Mouse (Mus musculus) liver, embryonic 14.5 days (tissue): Measurements from ENCODE around the gene Dhrs3. TPM values are rescaled to one million over a fixed set of nuclear protein-coding genes. Genes with fewer than 3 reads are reported as not detected.

Source experiments
- ATAC-seq: fragments of 200-750 bp; cut with Nextera tagmentation; 2 replicates; pipeline ENCODE4 v1.8.0; 2017; ENCODE audit warnings: moderate number of reproducible peaks, mild to moderate bottlenecking, moderate library complexity; ENCODE audit not compliant: insufficient read depth
- DNase-seq, 3 experiments: peaks; one replicate each; pipeline ENCODE4 v3.0.0-alpha.2; 2012 to 2013; ENCODE audit warnings: low read depth in 3 of 3, low spot score in 3 of 3
- H3K27ac ChIP-seq: fragments of 300-500 bp; sonication (generic); 2 replicates; pipeline ENCODE4 v1.5.1; 2014; ENCODE audit warnings: moderate library complexity, mild to moderate bottlenecking, control low read depth, inconsistent platforms
- H3K27me3 ChIP-seq: fragments of 300-500 bp; sonication (generic); 2 replicates; pipeline ENCODE4 v1.6.1; 2014; ENCODE audit warnings: mild to moderate bottlenecking, low read length, moderate library complexity; ENCODE audit not compliant: control insufficient read depth, insufficient read depth
- H3K36me3 ChIP-seq: fragments of 300-500 bp; sonication (generic); replicated peaks from 2 replicates; pipeline ENCODE4 v1.6.1; 2014; ENCODE audit warnings: low read depth; ENCODE audit not compliant: control insufficient read depth, insufficient read depth
- H3K4me1 ChIP-seq, 2 experiments: fragments of 200-500 bp in 1 of 2; fragments of 300-500 bp in 1 of 2; sonication (generic) in 1 of 2; replicated peaks; 2 replicates each; pipeline ENCODE4 v1.6.1; 2012 to 2014; ENCODE audit warnings: antibody characterized with exemption in 1 of 2, inconsistent platforms in 1 of 2, low read length in 1 of 2; ENCODE audit not compliant: control insufficient read depth in 2 of 2, insufficient read depth in 2 of 2
- H3K4me2 ChIP-seq: fragments of 300-500 bp; sonication (generic); 2 replicates; pipeline ENCODE4 v1.6.1; 2014; ENCODE audit warnings: low read depth, mild to moderate bottlenecking, control low read depth, moderate library complexity
- H3K4me3 ChIP-seq, 2 experiments: fragments of 200-500 bp in 1 of 2; fragments of 300-500 bp in 1 of 2; sonication (generic) in 1 of 2; 2 replicates each; pipeline ENCODE4 v1.5.1; 2012 to 2014; ENCODE audit warnings: low read depth in 2 of 2, low read length in 2 of 2, mild to moderate bottlenecking in 2 of 2, control low read depth in 1 of 2, inconsistent platforms in 1 of 2, moderate library complexity in 1 of 2; ENCODE audit not compliant: insufficient read depth in 1 of 2
- H3K9ac ChIP-seq: fragments of 300-500 bp; sonication (generic); replicated peaks from 2 replicates; pipeline ENCODE4 v1.6.1; 2014; ENCODE audit warnings: mild to moderate bottlenecking, control low read depth, moderate library complexity
- H3K9me3 ChIP-seq: fragments of 300-500 bp; sonication (generic); 2 replicates; pipeline ENCODE4 v1.6.1; 2016; ENCODE audit warnings: low read length, mixed read lengths; ENCODE audit not compliant: control insufficient read depth
- CTCF ChIP-seq: IDR thresholded peaks from 2 replicates; pipeline ENCODE4 v1.5.1; 2016; ENCODE audit warnings: antibody characterized with exemption, low read depth, control low read depth
- EP300 ChIP-seq: IDR thresholded peaks from 2 replicates; pipeline ENCODE4 v1.6.1; 2016; ENCODE audit warnings: antibody characterized with exemption, low read depth
- WGBS: fragments of 180-500 bp; shearing (Covaris S2); extraction: QIAGEN DNeasy Blood & Tissue Kit; methylation state at CpG from one replicate; pipeline ENCODE4 v1.1.7; 2014; ENCODE audit not compliant: insufficient replicate concordance; 5-methylcytosine and 5-hydroxymethylcytosine counted together
- polyA plus RNA-seq, 2 experiments: library from polyadenylated mRNA; depleted of rRNA in 1 of 2; stranded (reverse) in 1 of 2; unstranded in 1 of 2; fragments of >200 nt; fragmentation: Nextera tagmentation in 1 of 2; extraction: Ambion mirVana in 1 of 2; gene quantifications; 2 replicates each; pipeline versions ENCODE4 v1.2.1 to v1.2.3; 2012 to 2014

Gene Dhrs3
- polyA plus RNA-seq, 2 experiments = 12.5 to 21.3 TPM

GRCm38 (mm10) chr4:144971048-144971447, 78.4 kb downstream of the Dhrs3 start:
- H3K27ac ChIP-seq = no peak overlapping the region; the same call in 1 of the 2 replicates
- H3K4me2 ChIP-seq = no peak overlapping the region
- H3K9ac ChIP-seq = no peak overlapping the region
- no peaks in the 10 kb centered on the region for H3K27me3 ChIP-seq
- no peaks in the 10 kb centered on the region for H3K36me3 ChIP-seq
- WGBS = 56% methylated on average over 2 of the region's 2 CpGs
- no peak overlapping the region for H3K4me3 ChIP-seq
- TF ChIP-seq CTCF (no peak), EP300 (no peak)
- H3K9me3 ChIP-seq = no peaks in the 10 kb centered on the region
- ATAC-seq (no peak), DNase-seq (no peak)
- H3K4me1 ChIP-seq = no peaks in the 10 kb centered on the region

DNA sequence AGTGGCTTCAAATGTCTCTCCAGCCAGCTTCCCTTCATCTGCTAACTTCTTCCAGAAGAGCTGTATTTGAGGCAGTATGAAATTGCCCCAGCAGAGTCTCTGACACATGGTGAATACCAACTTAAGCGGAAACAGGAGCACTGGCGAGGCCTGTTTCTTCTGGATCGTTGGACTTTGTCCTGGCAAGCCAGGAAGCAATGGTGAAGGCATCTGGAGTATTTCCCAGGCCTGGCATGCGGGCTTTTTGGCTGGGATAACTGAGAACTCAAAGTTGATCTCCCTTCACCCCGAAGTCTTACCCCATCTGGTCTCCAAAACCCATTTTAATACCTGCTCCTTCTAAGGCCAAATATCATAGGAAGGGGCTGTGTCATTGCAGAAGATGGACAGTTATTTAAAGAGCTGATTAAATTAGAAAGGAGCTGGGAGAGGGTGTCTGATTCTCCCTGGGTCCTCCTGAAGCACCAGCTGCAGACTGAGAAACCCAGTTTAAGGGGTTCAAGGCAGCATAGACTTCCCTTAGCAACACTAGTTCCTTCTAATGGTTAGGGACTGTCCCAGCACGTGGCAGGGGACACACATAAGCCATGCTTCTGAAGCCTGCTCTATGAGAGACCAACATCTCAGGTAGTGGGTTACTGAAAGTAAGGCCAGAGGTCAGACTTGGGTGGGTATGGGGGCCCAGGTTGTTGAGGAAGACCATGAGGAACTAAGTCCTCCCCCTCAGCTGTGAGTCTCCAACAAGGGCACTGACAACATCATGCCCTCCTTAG, 80.5 kb downstream of the Dhrs3 start:
- Histone ChIP-seq H3K36me3 (no peaks in the 10 kb centered on the region; the same call in 1 of the 2 replicates), H3K4me3 (no peak overlapping the region), H3K9ac (no peak overlapping the region), H3K27me3 (no peaks in the 10 kb centered on the region), H3K9me3 (no peaks in the 10 kb centered on the region), H3K27ac (no peak overlapping the region), H3K4me1 (no peaks in the 10 kb centered on the region), H3K4me2 (no peak overlapping the region)
- DNase-seq = no peak
- 77% methylated on average over 6 of the region's 6 CpGs for WGBS
- TF ChIP-seq EP300 (no peak), CTCF (no peak)
- ATAC-seq = no peak

DNA sequence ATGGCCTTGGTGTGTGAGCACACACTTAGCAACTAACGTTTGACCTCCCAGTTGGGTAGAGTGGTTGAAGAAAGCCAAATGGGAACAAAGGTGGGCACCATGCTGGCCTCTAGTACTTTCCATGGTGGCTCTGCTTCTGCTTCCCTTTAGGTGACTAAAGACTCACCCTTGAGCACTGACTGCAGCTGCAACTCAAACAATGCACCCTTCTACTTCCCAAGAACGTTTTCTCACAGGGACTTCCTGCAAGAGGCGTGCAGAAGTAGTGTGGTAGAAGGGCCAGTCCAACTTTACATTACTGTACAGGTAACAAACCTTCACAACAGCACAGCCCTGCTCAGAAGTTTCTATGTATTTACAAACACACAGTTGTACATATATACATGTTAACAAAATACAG, 81.8 kb downstream of the Dhrs3 start:
- Histone ChIP-seq H3K9me3 (no peaks in the 10 kb centered on the region), H3K4me1 (no peaks in the 10 kb centered on the region; a peak in 1 of 4 replicates), H3K36me3 (no peaks in the 10 kb centered on the region; the same call in 1 of the 2 replicates), H3K27ac (no peak overlapping the region), H3K4me3 (no peak overlapping the region), H3K9ac (no peak overlapping the region), H3K27me3 (no peaks in the 10 kb centered on the region), H3K4me2 (no peak overlapping the region)
- ATAC-seq (no peak), DNase-seq (no peak)
- TF ChIP-seq EP300 = no peak
- no peak for TF ChIP-seq CTCF
- WGBS = 44% methylated on average over 3 of the region's 3 CpGs

DNA sequence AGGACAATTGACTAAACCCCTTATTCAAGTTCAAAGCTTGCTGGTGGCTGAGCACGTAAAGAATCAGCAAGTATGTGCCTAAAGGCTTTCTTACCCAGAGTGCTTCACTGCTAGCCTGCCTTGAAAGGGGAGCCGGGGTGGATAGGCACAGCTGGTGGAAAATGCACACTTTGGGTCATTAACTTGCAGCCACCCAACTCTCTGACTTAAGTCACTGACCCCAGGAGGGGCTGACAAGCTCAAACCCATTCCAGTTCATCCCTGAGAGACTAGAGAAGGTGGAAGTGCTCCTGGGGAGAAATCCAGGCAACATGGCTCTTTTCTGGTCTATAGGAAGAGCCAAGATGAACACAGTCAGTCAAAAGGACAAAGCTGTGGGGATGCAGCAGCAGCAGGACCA, 82.9 kb downstream of the Dhrs3 start:
- H3K4me2 ChIP-seq = no peak overlapping the region
- H3K9ac ChIP-seq = no peak overlapping the region
- ATAC-seq (no peak), DNase-seq (no peak)
- H3K9me3 ChIP-seq = no peaks in the 10 kb centered on the region
- 82% methylated on average over 2 of the region's 2 CpGs for WGBS
- no peak overlapping the region for H3K27ac ChIP-seq
- no peaks in the 10 kb centered on the region for H3K27me3 ChIP-seq
- no peak overlapping the region for H3K4me3 ChIP-seq
- TF ChIP-seq CTCF = no peak
- no peak for TF ChIP-seq EP300
- H3K4me1 ChIP-seq = peaks cover 0 to 5% of the 10 kb centered on the region in 2 experiments; a peak in 2 of 4 replicates
- H3K36me3 ChIP-seq = no peaks in the 10 kb centered on the region; the same call in 1 of the 2 replicates

GRCm38 (mm10) chr4:144977057-144977456, 84.4 kb downstream of the Dhrs3 start:
- H3K27me3 ChIP-seq = no peaks in the 10 kb centered on the region
- H3K9me3 ChIP-seq = no peaks in the 10 kb centered on the region
- H3K4me2 ChIP-seq = no peak overlapping the region
- no peak for ATAC-seq
- H3K4me3 ChIP-seq = no peak overlapping the region
- 67% methylated on average over 1 of the region's 1 CpGs for WGBS
- TF ChIP-seq EP300 (no peak), CTCF (no peak)
- H3K27ac ChIP-seq = no peak overlapping the region
- H3K36me3 ChIP-seq = no peaks in the 10 kb centered on the region; the same call in 1 of the 2 replicates
- H3K9ac ChIP-seq = no peak overlapping the region
- DNase-seq = no peak
- H3K4me1 ChIP-seq = peaks cover 0 to 13% of the 10 kb centered on the region in 2 experiments; a peak in 2 of 4 replicates

Other genes with a start within 250 kb of the Dhrs3 start
- gene Gm436, start 206.5 kb upstream of the Dhrs3 start, polyA plus RNA-seq (2012; rRNA removed) = not detected in 2 replicates
- gene Gm436, start 206.5 kb upstream of the Dhrs3 start, polyA plus RNA-seq (2014; fragmentation: Nextera tagmentation; extraction: Ambion mirVana) = not detected in 2 replicates
- gene Gm13178, start 171.4 kb upstream of the Dhrs3 start, polyA plus RNA-seq (2012; rRNA removed) = not detected in 2 replicates
- gene Gm13178, start 171.4 kb upstream of the Dhrs3 start, polyA plus RNA-seq (2014; fragmentation: Nextera tagmentation; extraction: Ambion mirVana) = not detected in 2 replicates
- gene Gm438, start 106.2 kb upstream of the Dhrs3 start, polyA plus RNA-seq (2012; rRNA removed) = not detected in 2 replicates
- gene Gm438, start 106.2 kb upstream of the Dhrs3 start, polyA plus RNA-seq (2014; fragmentation: Nextera tagmentation; extraction: Ambion mirVana) = not detected in 2 replicates